Mouse (Mus musculus): Measurements from ENCODE around the gene 4930412O13Rik. TPM values are rescaled to one million over a fixed set of nuclear protein-coding genes. Genes with fewer than 3 reads are reported as not detected.

4930412O13Rik gene
- polyA plus RNA-seq, 1 experiment from 2014 or later: not detected

GRCm38 (mm10) chr2:9875676-9876357 is 5.2 kb upstream of the 4930412O13Rik start:
- H3K36me3 ChIP-seq (ENCODE audit: inconsistent target): no peaks in the 10 kb centered on the region
- 76% methylated on average over 12 of the region's 12 CpGs for WGBS (ENCODE audit: missing documents)
- H3K79me2 ChIP-seq (ENCODE audit: inconsistent target): no peaks in the 10 kb centered on the region
- no peak overlapping the region for H3K4me3 ChIP-seq (ENCODE audit: inconsistent target)
- no peak overlapping the region for H3K27ac ChIP-seq

- H3K36me3 ChIP-seq (ENCODE audit: inconsistent target): no peaks in the 10 kb centered on the region
- H3K79me2 ChIP-seq (ENCODE audit: inconsistent target): no peaks in the 10 kb centered on the region
- H3K27ac ChIP-seq: no peak overlapping the region
- WGBS (ENCODE audit: missing documents): 17% methylated on average over 31 of the region's 31 CpGs
- H3K4me3 ChIP-seq (ENCODE audit: inconsistent target): no peak overlapping the region
Measured at GRCm38 (mm10) chr2:9876621-9877325, 4.3 kb upstream of the 4930412O13Rik start.

DNA sequence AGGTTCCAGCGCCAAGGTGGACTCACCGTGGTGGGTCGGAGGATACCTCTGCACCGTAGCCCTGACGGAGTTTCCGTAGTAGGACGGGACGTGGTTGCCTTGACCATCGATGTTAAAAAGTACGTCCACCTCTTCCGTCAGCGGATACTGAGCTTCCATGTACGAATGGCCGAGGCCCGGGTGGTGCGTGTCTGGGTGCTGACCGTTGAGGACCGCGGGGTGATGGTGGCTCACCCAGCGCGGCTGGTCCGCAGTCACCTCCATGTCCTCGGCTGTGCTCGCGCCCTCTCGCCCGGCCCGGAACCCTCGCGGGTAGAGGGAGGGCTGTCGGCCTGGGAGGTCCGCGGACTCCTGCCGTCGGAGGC is 3.7 kb upstream of the 4930412O13Rik start:
- Histone ChIP-seq H3K79me2 (ENCODE audit: inconsistent target) (no peaks in the 10 kb centered on the region), H3K4me3 (ENCODE audit: inconsistent target) (no peak overlapping the region), H3K36me3 (ENCODE audit: inconsistent target) (no peaks in the 10 kb centered on the region), H3K27ac (no peak overlapping the region)
- WGBS (ENCODE audit: missing documents): 3% methylated on average over 34 of the region's 35 CpGs

DNA sequence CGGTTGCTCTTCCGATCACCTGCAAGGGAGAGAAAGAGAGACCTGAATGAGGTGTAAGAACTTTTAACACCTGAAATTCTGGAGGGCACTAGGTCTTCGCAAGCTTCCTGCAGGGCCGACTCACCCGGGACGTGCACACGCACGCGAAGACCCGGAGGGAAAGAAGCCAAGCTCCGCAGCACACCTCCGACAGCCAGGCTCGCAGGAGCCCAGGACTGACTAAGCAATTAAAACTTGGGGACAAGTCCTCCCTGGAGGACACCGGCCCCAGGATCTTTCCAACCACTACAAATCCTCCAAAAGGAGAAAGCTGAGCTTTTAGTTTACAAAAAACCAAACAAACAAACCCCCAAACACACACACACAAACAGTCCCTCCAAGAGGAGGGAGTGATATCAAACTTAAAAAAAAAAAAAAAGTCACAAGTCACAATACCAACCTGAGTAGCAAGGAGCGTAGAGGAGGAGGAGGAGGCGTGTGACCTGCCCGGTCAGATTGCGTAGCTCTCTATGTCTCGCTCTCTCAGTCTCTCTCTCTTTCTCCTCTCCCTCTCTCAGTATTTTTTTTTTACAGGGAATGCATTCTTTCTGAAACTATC is 3.0 kb upstream of the 4930412O13Rik start:
- Histone ChIP-seq H3K36me3 (ENCODE audit: inconsistent target) (no peaks in the 10 kb centered on the region), H3K27ac (no peak overlapping the region)
- 3% methylated on average over 19 of the region's 19 CpGs for WGBS (ENCODE audit: missing documents)

GRCm38 (mm10) chr2:9878564-9879081 is 2.4 kb upstream of the 4930412O13Rik start:
- Histone ChIP-seq H3K27ac (no peak overlapping the region), H3K79me2 (ENCODE audit: inconsistent target) (no peaks in the 10 kb centered on the region), H3K36me3 (ENCODE audit: inconsistent target) (no peaks in the 10 kb centered on the region), H3K4me3 (ENCODE audit: inconsistent target) (peak overlapping the region; percentile 41)
- WGBS (ENCODE audit: missing documents): 1% methylated on average over 23 of the region's 33 CpGs

More for the DNA sequence above, 3.0 kb upstream of the 4930412O13Rik start:
- Histone ChIP-seq H3K79me2 (ENCODE audit: inconsistent target) (no peaks in the 10 kb centered on the region), H3K4me3 (ENCODE audit: inconsistent target) (peak overlapping the region; percentile 41; the same call in 1 of the 2 replicates)

DNA sequence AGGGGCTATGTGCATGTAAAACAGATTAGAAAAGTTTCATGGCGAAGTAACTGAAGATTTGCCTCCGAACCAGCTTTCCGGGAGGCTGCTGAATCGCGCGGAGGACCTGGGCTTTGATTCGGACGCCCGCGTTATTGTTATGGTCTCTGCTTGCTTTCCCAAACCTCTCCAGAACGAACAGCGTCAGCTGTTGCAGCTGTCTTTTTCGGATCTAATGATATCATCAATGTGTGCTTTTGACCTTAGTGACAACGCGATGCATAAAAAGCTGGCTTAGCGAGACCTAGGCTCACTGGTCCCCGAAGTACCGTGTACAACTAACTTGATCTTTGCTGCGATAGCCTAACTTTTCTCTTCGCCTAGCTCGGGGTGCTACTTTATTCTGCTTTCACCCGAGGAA is 2.0 kb upstream of the 4930412O13Rik start:
- 0% methylated on average over 22 of the region's 22 CpGs for whole genome bisulfite sequencing (ENCODE audit: missing documents)
- no peak overlapping the region for H3K27ac ChIP-seq

DNA sequence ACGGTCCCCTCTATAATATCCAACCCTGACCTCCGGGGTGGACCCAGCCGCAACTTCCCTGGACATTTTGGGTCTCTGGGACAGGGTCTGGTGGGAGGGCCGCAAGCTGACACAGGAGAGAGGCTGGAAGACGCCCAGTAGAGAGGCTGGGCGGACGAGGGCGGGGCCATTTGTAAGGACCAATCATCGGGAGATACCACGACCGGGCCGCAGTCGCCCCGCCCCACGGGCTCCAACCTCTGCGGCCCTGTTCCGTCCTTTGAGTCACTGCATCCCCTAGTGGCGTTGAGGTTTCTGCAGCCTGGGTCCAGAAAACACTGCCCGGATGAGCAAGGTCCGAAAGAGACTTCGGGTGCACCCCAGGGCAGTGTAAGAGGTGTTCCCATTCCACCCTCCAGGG is 1.6 kb upstream of the 4930412O13Rik start:
- H3K79me2 ChIP-seq (ENCODE audit: inconsistent target): no peaks in the 10 kb centered on the region
- WGBS (ENCODE audit: missing documents): under 1% methylated on average over 20 of the region's 21 CpGs
- no peak overlapping the region for H3K27ac ChIP-seq
- H3K36me3 ChIP-seq (ENCODE audit: inconsistent target): no peaks in the 10 kb centered on the region
- H3K4me3 ChIP-seq (ENCODE audit: inconsistent target): peak overlapping the region; percentile 41

More for the DNA sequence above, 2.0 kb upstream of the 4930412O13Rik start:
- H3K79me2 ChIP-seq (ENCODE audit: inconsistent target): no peaks in the 10 kb centered on the region
- H3K36me3 ChIP-seq (ENCODE audit: inconsistent target): no peaks in the 10 kb centered on the region
- H3K4me3 ChIP-seq (ENCODE audit: inconsistent target): peak overlapping the region; percentile 41

- Histone ChIP-seq H3K36me3 (ENCODE audit: inconsistent target) (no peaks in the 10 kb centered on the region), H3K79me2 (ENCODE audit: inconsistent target) (no peaks in the 10 kb centered on the region), H3K27ac (no peak overlapping the region), H3K4me3 (ENCODE audit: inconsistent target) (no peak overlapping the region)
- WGBS (ENCODE audit: missing documents): 16% methylated on average over 11 of the region's 11 CpGs
Measured at GRCm38 (mm10) chr2:9880271-9880670, 781 bp upstream of the 4930412O13Rik start.

DNA sequence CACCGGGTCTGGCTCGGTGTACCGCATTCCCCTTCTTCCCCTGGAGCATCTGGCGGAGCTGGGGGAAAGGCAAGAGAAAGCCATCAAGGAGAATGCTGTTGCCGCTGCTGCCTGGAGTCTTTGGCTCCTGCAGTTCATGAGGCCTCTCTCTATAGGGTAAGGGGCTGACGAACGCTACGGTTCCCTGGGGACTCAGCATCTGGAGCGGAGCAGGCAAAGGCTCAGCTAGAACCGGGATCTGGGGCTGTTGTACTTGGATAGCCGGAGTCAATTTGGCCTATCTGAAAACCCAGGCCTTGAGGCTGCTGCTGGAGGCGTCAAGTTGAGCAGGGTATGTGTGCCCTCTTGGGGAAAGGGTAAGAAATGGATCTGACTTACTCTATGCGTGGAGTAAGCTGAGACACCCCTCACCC is 565 bp downstream of the 4930412O13Rik start:
- H3K36me3 ChIP-seq (ENCODE audit: inconsistent target): no peaks in the 10 kb centered on the region
- no peak overlapping the region for H3K4me3 ChIP-seq (ENCODE audit: inconsistent target)
- 18% methylated on average over 13 of the region's 13 CpGs for WGBS (ENCODE audit: missing documents)
- H3K27ac ChIP-seq: no peak overlapping the region
- H3K79me2 ChIP-seq (ENCODE audit: inconsistent target): no peaks in the 10 kb centered on the region

DNA sequence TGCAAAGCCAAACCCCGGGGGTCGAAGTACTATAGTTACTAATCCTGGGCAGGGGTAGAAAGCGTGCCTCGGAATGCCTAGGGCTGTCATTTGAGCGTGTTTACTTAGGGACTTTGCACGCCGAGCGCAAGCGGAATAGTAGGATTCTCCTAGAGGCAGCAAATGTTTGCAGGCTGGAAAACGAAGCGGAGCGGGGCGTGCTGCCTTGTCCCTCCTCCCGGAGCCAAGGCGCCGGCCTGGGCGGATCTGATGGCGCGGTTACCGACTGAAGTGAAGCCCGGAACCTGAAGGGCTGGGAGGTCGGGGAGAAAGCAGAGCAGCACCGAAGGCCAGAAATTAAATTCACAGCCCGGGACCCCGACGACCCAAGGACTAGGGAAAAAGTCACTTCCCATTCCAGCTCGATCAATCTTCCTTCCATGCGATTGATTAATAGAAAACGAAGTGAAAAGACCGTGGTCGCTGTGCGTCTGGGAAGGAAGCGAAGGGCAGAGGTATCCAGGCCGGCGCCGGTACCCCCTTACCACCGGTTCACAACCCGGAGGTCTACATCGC is 1.4 kb downstream of the 4930412O13Rik start:
- no peak overlapping the region for H3K4me3 ChIP-seq (ENCODE audit: inconsistent target)
- H3K36me3 ChIP-seq (ENCODE audit: inconsistent target): no peaks in the 10 kb centered on the region
- H3K79me2 ChIP-seq (ENCODE audit: inconsistent target): no peaks in the 10 kb centered on the region
- WGBS (ENCODE audit: missing documents): 1% methylated on average over 39 of the region's 39 CpGs
- no peak overlapping the region for H3K27ac ChIP-seq

DNA sequence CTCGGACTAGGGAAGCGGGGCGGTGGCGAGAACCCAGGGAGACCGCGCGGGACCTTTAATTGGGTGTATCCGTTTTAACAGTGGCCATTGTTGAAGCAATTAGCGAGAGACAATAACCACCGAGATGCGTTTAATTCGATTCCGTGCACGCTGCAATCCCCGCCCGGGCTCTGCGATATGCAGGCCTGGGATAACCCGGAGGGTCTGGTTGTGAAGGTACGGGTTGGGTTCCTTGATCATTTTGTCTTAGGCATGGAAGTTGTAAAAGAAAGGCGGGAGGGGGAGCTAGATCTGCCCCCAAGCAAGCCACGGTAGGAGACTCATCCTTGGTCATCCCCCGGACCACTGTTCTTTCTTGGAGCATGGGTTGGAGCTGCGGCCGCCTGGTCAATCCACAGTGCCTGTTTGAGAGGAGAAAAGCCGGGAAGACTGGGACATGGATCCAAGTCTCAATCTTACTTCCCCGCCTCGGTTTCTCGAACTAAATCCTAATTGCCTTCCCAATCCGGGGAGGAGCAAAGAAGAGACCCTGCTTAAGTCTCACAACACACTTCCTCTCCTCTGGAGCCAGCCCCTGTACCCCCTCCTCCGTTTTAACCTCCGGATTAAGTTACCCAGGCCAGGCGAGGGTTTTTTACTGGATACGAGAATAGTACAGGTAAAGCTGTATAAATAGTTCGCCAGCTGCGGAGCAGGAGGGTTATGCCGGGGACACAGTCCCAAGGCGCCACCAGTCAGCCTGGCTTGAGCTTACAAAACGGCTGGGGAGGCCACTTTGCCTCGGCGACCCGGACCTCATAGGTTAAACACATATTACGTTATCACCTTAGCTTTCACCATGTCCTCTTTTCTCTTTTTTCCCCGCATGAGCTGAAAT is 2.1 kb downstream of the 4930412O13Rik start:
- Histone ChIP-seq H3K79me2 (ENCODE audit: inconsistent target) (no peaks in the 10 kb centered on the region), H3K4me3 (ENCODE audit: inconsistent target) (no peak overlapping the region), H3K27ac (no peak overlapping the region), H3K36me3 (ENCODE audit: inconsistent target) (no peaks in the 10 kb centered on the region)
- 3% methylated on average over 43 of the region's 43 CpGs for WGBS (ENCODE audit: missing documents)

GRCm38 (mm10) chr2:9883803-9884532 is 2.9 kb downstream of the 4930412O13Rik start:
- Histone ChIP-seq H3K27ac (no peak overlapping the region), H3K4me3 (ENCODE audit: inconsistent target) (no peak overlapping the region), H3K79me2 (ENCODE audit: inconsistent target) (no peaks in the 10 kb centered on the region), H3K36me3 (ENCODE audit: inconsistent target) (no peaks in the 10 kb centered on the region)
- WGBS (ENCODE audit: missing documents): 3% methylated on average over 18 of the region's 27 CpGs

DNA sequence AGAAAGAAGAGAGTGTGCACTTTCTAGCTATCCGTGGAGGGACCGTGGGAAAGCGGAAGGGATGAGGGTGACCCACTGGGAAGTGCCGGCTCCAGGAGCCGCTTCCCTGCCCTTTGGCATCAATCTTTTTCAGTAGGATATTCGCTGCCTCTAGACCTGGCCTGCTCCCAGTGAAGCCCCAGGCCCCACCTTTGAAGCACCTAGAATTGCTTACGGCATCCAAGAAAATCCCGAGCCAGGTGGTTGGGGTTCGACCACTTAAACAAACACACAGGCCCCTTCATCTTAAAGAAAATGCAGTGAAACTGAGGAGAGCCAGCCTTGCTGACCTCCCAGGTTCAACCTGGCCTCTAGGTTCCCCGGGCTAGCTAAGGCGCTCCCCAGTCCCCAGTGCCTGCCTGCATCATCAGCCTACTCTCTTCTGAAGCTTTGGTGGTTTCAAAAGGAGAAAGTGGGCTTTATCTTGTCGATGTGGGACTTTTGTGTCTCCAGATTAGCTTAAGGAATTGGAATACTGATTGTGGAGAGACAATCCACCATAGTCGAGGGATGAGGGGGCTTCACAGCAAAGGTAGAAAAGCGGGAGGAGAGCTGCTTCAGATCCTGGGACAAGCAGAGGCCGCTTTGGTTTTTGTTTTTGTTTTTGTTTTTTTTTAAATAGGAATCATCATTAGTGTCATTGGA is 3.6 kb downstream of the 4930412O13Rik start:
- no peaks in the 10 kb centered on the region for H3K79me2 ChIP-seq (ENCODE audit: inconsistent target)
- WGBS (ENCODE audit: missing documents): 43% methylated on average over 15 of the region's 15 CpGs
- H3K36me3 ChIP-seq (ENCODE audit: inconsistent target): no peaks in the 10 kb centered on the region
- H3K4me3 ChIP-seq (ENCODE audit: inconsistent target): no peak overlapping the region
- H3K27ac ChIP-seq: no peak overlapping the region
